Mouse (Mus musculus): ENCODE measurements around the gene Nme1.

DNA sequence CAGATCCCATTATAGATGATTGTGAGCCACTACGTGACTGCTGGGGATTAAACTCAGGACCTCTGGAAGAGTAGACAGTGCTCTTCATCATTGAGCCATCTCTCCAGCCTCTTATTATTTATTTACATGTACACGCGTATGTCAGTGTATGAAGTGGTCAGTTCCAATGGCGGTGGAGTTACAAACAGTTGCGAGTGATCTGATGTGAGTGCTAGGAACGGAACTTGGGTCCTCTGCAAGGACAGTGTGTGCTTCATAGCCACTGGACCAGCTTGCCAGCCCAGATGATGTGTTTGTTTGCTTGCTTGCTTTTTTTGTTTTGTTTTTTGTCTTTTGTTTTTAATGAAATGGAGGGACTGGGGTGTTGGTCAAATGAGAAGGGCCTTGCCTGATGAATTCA, 850 bp upstream of the Nme1 start:
- TF ChIP-seq REST (IDR thresholded peaks at IDR 0.05; ENCODE audit: insufficient read depth, insufficient read length) = no peak
- TF ChIP-seq USF1 (IDR thresholded peaks at IDR 0.05; ENCODE audit: low read depth) = no peak
- TF ChIP-seq POLR2A (IDR thresholded peaks at IDR 0.05; ENCODE audit: insufficient read length, low read depth) = no peak
- TF ChIP-seq CEBPB (IDR thresholded peaks at IDR 0.05; ENCODE audit: insufficient read depth, poor library complexity, severe bottlenecking) = no peak
- no peak for TF ChIP-seq MAX (IDR thresholded peaks at IDR 0.05; ENCODE audit: low read depth)
- no peak for TF ChIP-seq POLR2AphosphoS2 (IDR thresholded peaks at IDR 0.05; ENCODE audit: insufficient read length, low read depth)
- TF ChIP-seq MYOG (IDR thresholded peaks at IDR 0.05; ENCODE audit: control insufficient read depth in 1 of 3, insufficient read depth in 1 of 3, insufficient read length in 2 of 3, low read depth in 2 of 3) = no peak
- no peak for TF ChIP-seq MYOD1 (IDR thresholded peaks at IDR 0.05; ENCODE audit: control insufficient read depth in 1 of 3, insufficient read length in 2 of 3, low read depth in 2 of 3)
- TF ChIP-seq E2F4 (IDR thresholded peaks at IDR 0.05; ENCODE audit: insufficient read depth) = no peak
- no peak for TF ChIP-seq TCF12 (IDR thresholded peaks at IDR 0.05; ENCODE audit: insufficient read depth, poor library complexity, severe bottlenecking)
- no peak for TF ChIP-seq SRF (IDR thresholded peaks at IDR 0.05; ENCODE audit: control insufficient read depth, insufficient read length, low read depth)
